In the genomic region with DNA sequence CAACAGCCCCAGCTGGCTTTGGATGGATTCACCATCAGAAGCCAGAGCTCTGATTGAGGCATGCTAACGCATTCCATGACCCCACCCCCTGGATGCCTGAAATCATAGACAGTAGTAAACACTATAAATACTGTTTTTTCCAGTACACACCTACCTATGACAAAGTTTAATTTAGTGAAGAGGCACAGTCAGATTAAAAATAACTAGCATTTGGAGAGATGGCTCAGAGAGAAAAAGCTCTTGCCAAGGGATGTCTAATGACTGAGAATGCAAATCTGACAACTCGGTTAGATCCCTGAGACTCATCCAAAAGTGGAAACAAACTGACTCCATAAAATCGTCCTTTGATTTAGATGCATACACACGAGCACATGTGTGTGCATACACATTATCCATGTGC, we compare ENCODE assay signal across 21 mouse cellular contexts. TPM values are rescaled to one million over a fixed set of nuclear protein-coding genes. Genes with fewer than 3 reads are reported as not detected.
DNase-seq lines count a peak whose midpoint lies in the region.
"Had no signal": no experiment of that assay in that cellular context is flagged by ENCODE, and none has a peak within 500 bp of the region (broad histone marks: within the 10 kb centered on the region; RNA-seq: fewer than 3 reads in every experiment).

No protein-coding gene starts in this region.

- DNase-seq in frontal cortex, adult 2 months (ENCODE audit: extremely low spot score in 1 of 2, low spot score in 1 of 2): peak; percentile 13 to 28
- DNase-seq in frontal cortex, postnatal 10 days (ENCODE audit: low spot score in 2 of 2): no peak
- peak; percentile 60 for DNase-seq in Muller cell, postnatal 12 days (ENCODE audit: inconsistent ontology term)
- peak; percentile 37 for DNase-seq in R1 (ENCODE audit: low read depth, low spot score)
- DNase-seq in brain, adult 2 months (ENCODE audit: low read depth, low spot score): peak; percentile 60
- no peak for DNase-seq in lung, postnatal 10 days
- DNase-seq in kidney, postnatal 14 days: no peak
- no peak for DNase-seq in urinary bladder, adult 18-20 months (ENCODE audit: low spot score in 2 of 2)
- DNase-seq: adrenal gland, adult 8-10 months; adrenal gland, postnatal 14 days; adrenal gland, postnatal 36 days; cerebellum, adult 11 months; cerebellum, adult 18-20 months; cerebellum, adult 8-10 months; cerebellum, adult 9-11 months; cerebellum, postnatal 14 days; cerebellum, postnatal 36 days; embryo, embryonic 11 days; forebrain, postnatal 0 days had no signal

RNA-seq across cellular contexts. Expression of gene Ror2, which starts 15.4 kb away (rescaled TPM):
- 1.2 and 1.4 TPM in 2 replicates for polyA plus RNA-seq in frontal cortex, adult 2 months (2012; rRNA removed)
- polyA plus RNA-seq: activated CD4-positive, CD25-positive, alpha-beta regulatory T cell, adult 4 months; Patski had no signal

Comparison
In these comparisons a context has a peak if more than half of its experiments do, and no peak if none do; other contexts are left out.
1. DNase-seq: peak in frontal cortex, adult 2 months (2 of 2), Muller cell, postnatal 12 days (single experiment), R1 (single experiment) and brain, adult 2 months (single experiment); none in frontal cortex, postnatal 10 days (0 of 2), lung, postnatal 10 days (single experiment), kidney, postnatal 14 days (single experiment) and urinary bladder, adult 18-20 months (0 of 2).